Mouse (Mus musculus) gastrocnemius, postnatal 25 days (tissue): Measurements from ENCODE around the gene Sash3. TPM values are rescaled to one million over a fixed set of nuclear protein-coding genes. Genes with fewer than 3 reads are reported as not detected.
"Not testable (repeated sequence)": the region's sequence is repeated elsewhere in the genome, so short reads cannot be mapped to it uniquely, and the experiment has no call there.

Experiments
- DNase-seq: peaks from one replicate; pipeline ENCODE4 v3.0.0; 2022
- total RNA-seq, 2 experiments: library from RNA; stranded (reverse); gene quantifications; 1 replicate in 1 of 2; 2 replicates in 1 of 2; pipeline ENCODE4 v1.2.3; 2021

Sash3 gene
- total RNA-seq, 2 experiments from 2014 or later = 0.23 to 0.48 TPM

DNA sequence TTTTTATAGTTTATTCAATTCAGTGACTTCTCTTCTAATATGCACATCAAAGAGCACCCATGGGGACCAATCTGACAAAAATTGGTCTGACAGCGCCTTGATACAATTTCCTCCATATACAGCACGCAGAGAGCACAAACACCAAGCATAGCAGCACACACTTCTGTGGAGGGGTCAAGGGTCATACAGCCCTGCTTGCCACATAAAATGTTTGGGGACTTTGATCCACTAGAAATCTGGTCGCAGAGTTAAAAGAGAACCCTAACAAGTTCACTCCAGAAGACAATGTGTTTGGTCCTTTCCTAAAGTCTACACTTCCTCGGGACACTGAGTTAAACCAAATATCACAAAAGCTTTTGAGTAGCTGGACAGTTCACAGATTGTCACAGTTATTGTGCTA is 56.8 kb downstream of the Sash3 start:
- no peak for DNase-seq

GRCm38 (mm10) chrX:48203763-48204162 is 57.5 kb downstream of the Sash3 start:
- DNase-seq = no peak

DNA sequence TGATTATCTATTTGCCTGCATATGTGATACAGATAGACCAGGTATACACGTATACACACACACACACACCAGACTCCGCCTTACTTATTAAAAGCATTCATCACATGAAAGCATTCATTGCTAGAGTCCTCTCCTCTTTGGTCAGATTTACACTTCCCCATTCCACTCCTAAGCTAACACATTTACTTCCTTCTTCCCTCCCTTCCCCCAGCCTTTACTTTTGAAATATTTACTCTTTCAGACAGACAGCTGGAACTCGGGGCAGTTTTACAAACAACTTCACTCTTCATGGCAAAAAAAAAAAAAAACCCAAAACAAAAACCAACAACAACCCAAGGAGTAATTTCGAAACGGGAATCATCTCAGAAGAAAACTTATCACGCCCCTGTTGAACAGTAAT is 58.2 kb downstream of the Sash3 start:
- no peak for DNase-seq

DNA sequence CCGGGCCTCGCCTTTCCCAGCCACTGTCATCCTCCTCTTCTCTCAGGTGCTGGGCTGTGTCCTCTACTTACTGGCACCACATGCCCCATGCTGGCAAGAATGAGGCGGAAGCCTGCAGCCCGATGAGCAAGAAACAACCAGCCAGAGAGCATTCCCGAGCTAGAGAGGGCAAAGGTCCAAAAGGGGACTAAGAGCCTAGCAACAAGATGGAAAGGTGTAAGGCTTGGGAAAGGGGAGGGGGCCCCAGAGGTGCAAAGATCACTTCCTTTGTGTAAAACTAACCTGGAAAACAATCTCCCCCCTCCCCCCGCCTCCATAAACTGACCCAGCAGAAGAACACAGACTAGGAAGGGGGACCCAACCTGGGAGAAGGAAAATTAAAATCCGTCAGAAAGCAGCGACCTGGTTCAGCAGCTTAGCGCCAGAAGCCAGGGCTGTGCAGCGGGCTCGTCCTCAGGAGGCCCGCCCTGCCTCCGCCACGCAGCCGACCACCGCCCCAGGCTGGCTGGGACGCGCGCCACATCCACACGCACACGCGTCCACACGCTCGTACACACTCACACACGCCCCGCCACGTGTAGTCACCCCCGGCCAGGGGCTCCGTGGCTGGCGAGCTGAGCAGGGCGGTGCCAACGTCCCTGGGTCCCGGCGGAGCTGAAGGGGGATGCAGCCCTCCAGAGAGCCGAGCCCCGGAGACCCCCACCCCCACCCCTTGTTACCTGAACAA is 61.7 kb downstream of the Sash3 start:
- no peak for DNase-seq

DNA sequence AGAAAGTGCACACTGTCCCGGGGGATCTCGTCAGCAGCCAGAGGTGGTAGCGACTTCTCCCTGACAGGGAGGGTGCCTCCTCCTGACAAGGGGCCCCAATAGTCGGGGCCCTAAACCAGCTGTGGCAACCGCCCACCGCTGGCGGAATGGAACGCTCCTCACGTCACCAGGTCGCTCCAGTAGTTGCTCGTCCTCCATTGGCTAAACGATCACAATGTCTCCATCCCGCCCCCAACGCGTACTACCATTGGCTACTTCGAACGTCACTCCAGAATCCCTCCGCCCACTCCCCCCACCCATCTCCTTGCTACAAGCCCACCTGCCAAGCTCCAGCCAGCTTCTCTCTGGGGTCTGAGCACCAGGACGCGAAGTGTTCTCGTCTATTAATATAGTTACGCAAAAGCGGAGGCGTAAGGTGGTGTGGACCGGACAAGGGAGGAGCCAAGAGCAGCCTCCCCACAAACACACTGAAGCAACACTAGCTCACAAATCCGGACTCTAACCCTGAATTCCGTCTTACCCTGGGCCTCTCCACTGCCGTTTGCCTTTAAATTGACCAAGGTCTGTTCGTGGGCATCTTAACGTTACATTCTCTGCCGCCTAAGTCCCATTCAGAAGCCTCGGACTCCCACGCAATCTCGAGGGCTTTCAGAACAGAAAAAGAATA is 62.4 kb downstream of the Sash3 start, which contains the start of gene Zdhhc9:
Gene Zdhhc9 (minus strand): TSS at position 360 of the 667 bp plus-strand sequence.
- DNase-seq = peak; percentile 80

- DNase-seq = not testable (repeated sequence)
Observed at GRCm38 (mm10) chrX:48209746-48210145, 63.5 kb downstream of the Sash3 start.

Other genes with a start within 250 kb of the Sash3 start
- 10 to 100 TPM in 1 of 2 experiments, 1 to 10 TPM in 1; 9.3 to 11.6 TPM for gene Ocrl, start 234.0 kb upstream of the Sash3 start, total RNA-seq
- 1 to 10 TPM; 2.6 to 4.5 TPM for gene Apln, start 111.6 kb upstream of the Sash3 start, total RNA-seq
- gene Xpnpep2, start 37.7 kb upstream of the Sash3 start, total RNA-seq = 1 to 10 TPM in 1 of 2 experiments, under 1 TPM in 1; 0.41 to 1.0 TPM
- gene Zdhhc9, start 62.4 kb downstream of the Sash3 start, total RNA-seq = 1 to 10 TPM; 6.7 to 7.3 TPM
- gene Utp14a, start 110.4 kb downstream of the Sash3 start, total RNA-seq = 10 to 100 TPM; 11.5 to 12.7 TPM
- 1 to 10 TPM; 6.4 to 6.8 TPM for gene Bcorl1, start 194.9 kb downstream of the Sash3 start, total RNA-seq